Mouse (Mus musculus) megakaryocyte, embryonic 14.5 days (primary cell): ENCODE data around the gene Aars.

Source experiments
- FLI1 ChIP-seq: IDR thresholded peaks from 2 replicates; pipeline ENCODE4 v1.6.1; 2012; ENCODE audit warnings: low read length, inconsistent platforms, mixed read lengths
- GATA1 ChIP-seq: IDR thresholded peaks from 3 replicates; pipeline ENCODE4 v1.6.1; 2012; ENCODE audit warnings: mixed read lengths, low read length, inconsistent platforms, borderline replicate concordance

DNA sequence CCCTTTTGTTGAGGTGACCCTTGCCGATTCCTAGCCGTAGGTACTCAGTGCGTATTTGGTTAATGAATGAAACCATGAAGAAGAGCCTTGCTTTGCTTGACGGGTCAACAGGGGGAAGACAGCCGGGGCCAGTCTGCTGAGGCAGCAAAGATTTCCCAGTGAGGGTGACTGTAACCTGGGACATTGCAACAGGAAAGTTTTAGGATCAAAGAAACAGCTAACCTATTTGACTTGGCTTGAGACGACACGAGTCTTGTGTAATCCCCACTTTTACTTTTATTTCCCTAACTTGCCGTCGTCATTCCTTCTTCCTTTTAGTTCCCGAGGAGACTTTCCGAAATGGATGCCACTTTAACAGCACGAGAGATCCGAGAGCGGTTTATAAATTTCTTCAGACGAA is 3.6 kb downstream of the Aars start:
- TF ChIP-seq GATA1: no peak
- TF ChIP-seq FLI1: no peak
